Mouse (Mus musculus) common myeloid progenitor, adult 5-6 weeks (primary cell): ENCODE results near the gene Cd80. TPM values are rescaled to one million over a fixed set of nuclear protein-coding genes. Genes with fewer than 3 reads are reported as not detected.
"Not testable (repeated sequence)": the region's sequence is repeated elsewhere in the genome, so short reads cannot be mapped to it uniquely, and the experiment has no call there.

Source experiments
- ATAC-seq: replicated peaks from 2 replicates; pipeline ENCODE4 v1.8.0; 2016; ENCODE audit warnings: low read depth, mild to moderate bottlenecking, moderate TSS enrichment, inconsistent platforms; ENCODE audit not compliant: poor library complexity, severe bottlenecking
- total RNA-seq: library from RNA; stranded (forward); fragments of 200-1000, 187-1606 nt; gene quantifications from 2 replicates; pipeline ENCODE4 v1.2.3, GENCODE M21; 2017

The Cd80 gene
- total RNA-seq, 1 experiment from 2014 or later = 0.27 TPM

- ATAC-seq = no peak
Observed at GRCm38 (mm10) chr16:38468706-38469018, 13.3 kb downstream of the Cd80 start.

DNA sequence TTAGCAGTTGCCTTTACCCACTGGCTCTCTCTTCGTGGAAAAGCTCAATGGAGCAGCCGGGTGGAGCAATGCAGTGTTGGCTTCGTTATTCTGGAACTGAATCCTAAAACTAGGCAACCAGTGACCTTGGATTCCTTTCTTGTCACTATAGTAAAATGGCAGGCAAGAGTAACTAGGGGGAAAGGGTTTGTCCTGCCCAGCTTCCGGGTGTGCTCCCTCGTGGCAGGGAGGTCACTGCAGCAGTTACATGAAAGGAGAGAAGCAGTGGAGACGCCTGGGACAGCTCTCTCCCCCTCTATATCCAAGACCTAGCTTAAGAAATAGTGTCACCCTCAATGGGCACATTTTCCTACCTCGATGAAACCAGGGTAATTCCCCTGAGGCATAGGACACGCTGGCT lies 14.1 kb downstream of the Cd80 start:
- no peak for ATAC-seq

DNA sequence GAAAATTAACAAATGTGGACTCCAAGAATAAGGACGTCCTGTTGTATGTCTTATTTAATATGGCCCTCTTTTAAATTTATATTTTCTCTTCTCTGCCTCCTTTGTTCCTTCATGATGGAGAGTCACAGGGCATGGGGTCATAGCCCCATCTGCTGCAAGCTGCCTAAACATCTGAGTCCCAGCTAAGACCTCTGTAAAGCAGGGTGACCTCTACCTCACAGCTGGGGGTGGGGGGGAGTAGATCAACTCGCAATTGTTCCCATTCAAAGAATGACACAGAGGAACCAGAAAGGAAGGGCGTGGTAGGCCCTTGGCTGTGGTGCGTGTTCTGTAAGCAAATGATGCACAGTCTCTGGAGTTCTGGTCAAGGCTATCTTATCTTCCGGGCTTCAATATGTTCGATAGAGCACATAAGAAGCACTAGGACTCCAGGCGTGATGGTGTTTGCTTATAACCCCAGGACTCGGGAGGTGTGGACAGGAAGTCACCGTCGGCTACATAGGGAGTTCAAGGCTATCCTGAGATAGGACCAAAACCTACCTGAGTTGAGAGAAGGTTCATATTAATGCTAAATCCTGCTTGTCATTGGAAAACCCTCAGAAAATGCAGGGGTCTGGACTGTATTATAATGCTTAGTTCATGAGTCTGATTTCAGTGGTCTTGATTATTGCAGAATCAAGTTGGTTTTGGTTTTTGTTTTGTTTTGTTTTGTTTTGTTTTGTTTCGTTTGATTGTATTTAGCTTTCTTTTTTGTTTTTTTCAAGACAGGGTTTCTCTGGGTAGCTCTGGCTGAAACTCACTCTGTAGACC lies 16.5 kb downstream of the Cd80 start:
- no peak for ATAC-seq

DNA sequence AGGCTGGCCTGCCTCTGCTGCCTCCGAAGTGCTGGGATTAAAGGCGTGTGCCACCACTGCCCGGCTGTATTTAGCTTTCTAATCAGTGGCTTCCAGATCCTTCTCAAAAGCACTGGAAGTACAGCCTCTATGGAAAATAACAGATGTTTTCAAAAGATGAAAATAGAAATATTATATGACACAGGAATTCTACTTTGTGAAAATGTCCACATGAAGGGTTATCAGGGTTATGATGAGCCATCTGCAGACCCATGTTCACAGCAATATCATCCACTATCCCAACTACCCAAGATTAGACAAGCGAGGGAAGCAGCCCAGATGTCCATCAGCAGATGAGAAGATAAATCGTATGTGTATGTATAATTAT lies 17.1 kb downstream of the Cd80 start:
- ATAC-seq = no peak

DNA sequence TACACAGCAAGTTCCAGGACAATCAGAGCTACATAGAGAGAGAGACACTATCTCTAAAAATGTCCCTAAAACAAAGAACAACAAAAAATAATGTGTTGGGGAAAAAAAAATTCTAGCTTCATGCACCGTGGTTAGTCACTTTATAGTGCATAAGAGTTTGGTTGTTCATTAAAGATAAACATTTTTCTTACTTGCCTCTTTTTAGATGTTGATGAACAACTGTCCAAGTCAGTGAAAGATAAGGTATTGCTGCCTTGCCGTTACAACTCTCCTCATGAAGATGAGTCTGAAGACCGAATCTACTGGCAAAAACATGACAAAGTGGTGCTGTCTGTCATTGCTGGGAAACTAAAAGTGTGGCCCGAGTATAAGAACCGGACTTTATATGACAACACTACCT lies 18.3 kb downstream of the Cd80 start:
- no peak for ATAC-seq

DNA sequence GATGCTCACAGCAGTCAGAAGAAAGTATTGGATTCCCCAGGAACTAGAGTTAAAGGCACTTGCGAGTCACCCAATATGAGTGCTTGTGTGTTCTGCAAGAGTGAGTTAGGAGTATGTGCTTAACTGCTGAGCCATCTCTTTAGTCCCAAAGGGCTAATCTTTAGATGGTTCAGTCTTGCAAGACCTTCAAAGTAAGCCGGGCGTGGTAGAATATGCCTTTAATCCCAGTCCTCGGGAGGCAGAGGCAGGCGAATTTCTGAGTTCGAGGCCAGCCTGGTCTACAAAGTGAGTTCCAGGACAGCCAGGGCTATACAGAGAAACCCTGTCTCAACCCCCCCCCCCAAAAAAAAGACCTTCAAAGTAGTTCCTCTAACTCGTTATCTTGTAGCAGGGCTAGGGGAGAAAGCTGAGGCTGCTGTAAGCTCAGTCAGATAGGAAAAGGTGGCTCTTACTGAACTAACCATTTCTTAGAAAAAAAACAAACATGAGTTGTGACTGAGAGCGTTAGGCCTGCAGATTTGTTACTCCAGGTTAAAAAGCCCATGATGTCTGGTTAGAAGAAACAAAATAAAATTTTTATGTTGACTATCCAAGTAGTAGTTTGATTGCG lies 19.4 kb downstream of the Cd80 start:
- no peak for ATAC-seq

- peak; percentile 45 for ATAC-seq
Observed at GRCm38 (mm10) chr16:38475681-38476311, 20.4 kb downstream of the Cd80 start.

- peak; percentile 77 for ATAC-seq
Observed at GRCm38 (mm10) chr16:38476312-38477240, 21.2 kb downstream of the Cd80 start.

- not testable (repeated sequence) for ATAC-seq
Observed at GRCm38 (mm10) chr16:38477241-38477608, 21.9 kb downstream of the Cd80 start.

- no peak for ATAC-seq
Observed at GRCm38 (mm10) chr16:38478296-38478695, 22.9 kb downstream of the Cd80 start.

DNA sequence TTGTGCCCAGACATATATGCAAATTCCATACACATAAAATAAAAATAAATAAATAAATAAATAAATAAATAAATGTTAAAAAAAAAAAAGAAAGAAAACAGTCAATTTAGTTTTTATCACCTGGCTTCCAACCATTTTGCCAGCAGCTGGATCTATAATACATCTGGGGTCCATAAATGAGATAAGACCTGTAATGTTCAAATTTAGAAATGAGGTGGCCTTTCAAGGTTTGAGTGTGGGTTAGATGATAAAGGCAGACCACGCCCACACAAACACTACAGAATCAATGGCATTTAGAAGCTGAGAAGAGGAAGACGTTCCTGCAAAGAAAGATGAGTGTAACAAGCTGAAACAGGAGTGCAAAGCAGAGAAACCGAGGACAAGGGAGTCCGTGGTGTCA lies 26.0 kb downstream of the Cd80 start:
- no peak for ATAC-seq

GRCm38 (mm10) chr16:38482780-38483562 lies 27.6 kb downstream of the Cd80 start:
- no peak for ATAC-seq

- peak; percentile 83 for ATAC-seq
Observed at GRCm38 (mm10) chr16:38483582-38484309, 28.4 kb downstream of the Cd80 start.

GRCm38 (mm10) chr16:38492551-38492950 lies 37.2 kb downstream of the Cd80 start:
- no peak for ATAC-seq

DNA sequence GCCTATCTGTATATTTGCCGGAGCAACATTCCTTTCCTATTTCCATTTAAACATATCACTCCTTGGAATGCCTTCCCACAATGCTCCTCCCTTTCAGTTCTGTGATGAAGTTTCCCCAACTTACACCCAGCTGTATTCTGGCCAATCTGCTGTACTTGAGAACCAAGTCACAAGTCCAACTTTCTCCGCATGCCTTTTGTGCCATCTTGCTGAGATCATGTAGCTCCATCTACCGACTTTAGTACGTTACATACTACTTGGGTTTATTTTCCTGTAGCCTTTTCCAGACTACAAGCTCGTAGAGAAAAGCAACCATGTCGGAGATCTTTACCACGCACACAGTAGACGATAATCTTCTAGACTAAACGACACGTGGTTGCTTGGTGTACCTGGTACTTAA lies 38.5 kb downstream of the Cd80 start:
- ATAC-seq = no peak

- ATAC-seq = no peak
Observed at GRCm38 (mm10) chr16:38496604-38497140, 41.3 kb downstream of the Cd80 start.

DNA sequence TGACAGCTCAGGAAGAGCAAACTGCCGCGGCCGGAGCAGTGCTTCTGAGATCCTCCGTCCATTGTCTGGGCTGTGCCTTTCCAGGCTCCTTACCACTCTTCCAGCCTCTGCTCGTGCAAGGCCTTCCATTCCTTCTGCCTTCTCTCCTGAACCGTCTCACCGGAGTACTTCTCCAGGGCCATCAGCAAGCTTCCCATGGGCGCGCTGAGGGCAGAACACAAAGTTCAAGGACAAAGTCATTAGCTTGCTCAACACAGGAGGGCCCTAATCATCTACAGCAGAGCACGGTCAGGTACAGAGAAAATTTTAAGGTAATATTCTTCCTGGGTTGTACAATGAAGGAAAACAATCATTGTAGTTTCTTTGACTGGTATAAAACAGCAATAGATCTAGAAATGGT lies 47.1 kb downstream of the Cd80 start:
- ATAC-seq = no peak

- no peak for ATAC-seq
Observed at GRCm38 (mm10) chr16:38503528-38503927, 48.2 kb downstream of the Cd80 start.
